ENCODE assay signal across 8 mouse cellular contexts in the genomic region with DNA sequence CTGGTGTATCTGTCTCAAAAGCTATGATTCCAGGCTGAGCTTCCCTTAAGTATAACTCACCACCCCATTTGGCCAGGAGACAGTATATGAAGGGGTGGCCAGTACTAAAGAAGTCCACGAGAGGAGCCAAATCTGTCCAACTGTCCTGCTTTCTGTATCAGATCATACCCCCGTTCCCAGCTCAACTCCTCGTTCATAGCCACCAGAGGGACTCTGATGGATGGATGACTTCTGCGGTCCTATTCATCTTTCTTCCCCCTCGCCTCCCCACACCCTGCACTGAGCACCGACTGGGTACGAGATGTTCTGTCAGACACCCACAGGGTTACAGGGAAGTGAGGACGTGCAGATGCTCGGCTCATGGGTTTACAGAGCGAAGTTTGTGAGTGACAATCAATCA.
A peak's percentile ranks its signal among the peaks of the same experiment; 100 is the strongest.
DNase-seq lines count a peak whose midpoint lies in the region; ATAC-seq lines count a peak whose summit lies in the region.

No protein-coding gene starts in this region.

- H3K27me3 ChIP-seq in liver, embryonic 11.5 days (replicated peaks; ENCODE audit: control insufficient read depth, insufficient read depth, low read length) = no peaks in the 10 kb centered on the region
- no peaks in the 10 kb centered on the region for H3K27me3 ChIP-seq in heart, embryonic 12.5 days (replicated peaks)
- H3K27me3 ChIP-seq in limb, embryonic 12.5 days = no peaks in the 10 kb centered on the region
- H3K27me3 ChIP-seq in neural tube, embryonic 13.5 days = no peaks in the 10 kb centered on the region

- no peak overlapping the region for H3K9ac ChIP-seq in liver, embryonic 11.5 days (ENCODE audit: low read depth, low read length)
- H3K9ac ChIP-seq in heart, embryonic 12.5 days = no peak overlapping the region
- no peak overlapping the region for H3K9ac ChIP-seq in limb, embryonic 12.5 days (replicated peaks)
- no peak overlapping the region for H3K9ac ChIP-seq in neural tube, embryonic 13.5 days

- H3K27ac ChIP-seq in liver, embryonic 11.5 days (ENCODE audit: low read depth, low read length) = peak overlapping the region; percentile 14; the same call in 1 of the 2 replicates
- H3K27ac ChIP-seq in heart, embryonic 12.5 days (ENCODE audit: poor library complexity, severe bottlenecking) = no peak overlapping the region
- H3K27ac ChIP-seq in limb, embryonic 12.5 days = no peak overlapping the region
- 0 out of 2 replicates have a peak overlapping the region, but pooled peaks have one; percentile 38 for H3K27ac ChIP-seq in neural tube, embryonic 13.5 days (replicated peaks)

- peaks cover 21% of the 10 kb centered on the region for H3K4me1 ChIP-seq in liver, embryonic 11.5 days (replicated peaks; ENCODE audit: control insufficient read depth, insufficient read depth, low read length)
- H3K4me1 ChIP-seq in heart, embryonic 12.5 days (replicated peaks) = peaks cover 29% of the 10 kb centered on the region
- peaks cover 43% of the 10 kb centered on the region for H3K4me1 ChIP-seq in limb, embryonic 12.5 days (replicated peaks)
- peaks cover 47% of the 10 kb centered on the region for H3K4me1 ChIP-seq in neural tube, embryonic 13.5 days (replicated peaks)

- DNase-seq in liver, embryonic 11.5 days (ENCODE audit: low spot score) = no peak
- DNase-seq in liver (no peak), MN1 (ENCODE audit: low spot score) (no peak)
- no peak for DNase-seq in frontal cortex, postnatal 14 days (ENCODE audit: low spot score in 2 of 2)
- no peak for DNase-seq in kidney, postnatal 14 days

- 46% methylated on average over 10 of the region's 10 CpGs for WGBS in liver, embryonic 11.5 days
- 32% methylated on average over 10 of the region's 10 CpGs for WGBS in heart, embryonic 12.5 days
- 50% methylated on average over 10 of the region's 10 CpGs for WGBS in limb, embryonic 12.5 days
- 56% methylated on average over 10 of the region's 10 CpGs for WGBS in neural tube, embryonic 13.5 days

- H3K9me3 ChIP-seq in liver, embryonic 11.5 days (ENCODE audit: control insufficient read depth, low read length) = no peaks in the 10 kb centered on the region
- no peaks in the 10 kb centered on the region for H3K9me3 ChIP-seq in heart, embryonic 12.5 days (replicated peaks)
- H3K9me3 ChIP-seq in limb, embryonic 12.5 days = no peaks in the 10 kb centered on the region
- H3K9me3 ChIP-seq in neural tube, embryonic 13.5 days = no peaks in the 10 kb centered on the region

- H3K36me3 ChIP-seq in liver, embryonic 11.5 days (ENCODE audit: control insufficient read depth, insufficient read depth, low read length) = no peaks in the 10 kb centered on the region
- no peaks in the 10 kb centered on the region for H3K36me3 ChIP-seq in heart, embryonic 12.5 days
- no peaks in the 10 kb centered on the region for H3K36me3 ChIP-seq in limb, embryonic 12.5 days
- H3K36me3 ChIP-seq in neural tube, embryonic 13.5 days = no peaks in the 10 kb centered on the region

- peak overlapping the region; percentile 52 for H3K4me2 ChIP-seq in liver, embryonic 11.5 days
- peak overlapping the region; percentile 58 for H3K4me2 ChIP-seq in heart, embryonic 12.5 days
- H3K4me2 ChIP-seq in limb, embryonic 12.5 days = peak overlapping the region; percentile 39
- H3K4me2 ChIP-seq in neural tube, embryonic 13.5 days = peak overlapping the region; percentile 31

- H3K4me3 ChIP-seq in liver, embryonic 11.5 days (ENCODE audit: low read depth, low read length) = peak overlapping the region; percentile 25
- peak overlapping the region; percentile 29 for H3K4me3 ChIP-seq in heart, embryonic 12.5 days
- peak overlapping the region; percentile 9; the same call in 1 of the 2 replicates for H3K4me3 ChIP-seq in limb, embryonic 12.5 days (replicated peaks)
- no peak overlapping the region for H3K4me3 ChIP-seq in neural tube, embryonic 13.5 days

- ATAC-seq in liver, embryonic 11.5 days (replicated peaks; ENCODE audit: low FRiP score) = no peak
- ATAC-seq in heart, embryonic 12.5 days (ENCODE audit: insufficient number of reproducible peaks, low FRiP score) = peak; percentile 54
- ATAC-seq in limb, embryonic 12.5 days (ENCODE audit: insufficient number of reproducible peaks, insufficient read depth, low FRiP score, low TSS enrichment, low read depth) = no peak
- no peak for ATAC-seq in neural tube, embryonic 13.5 days (ENCODE audit: low read depth)

Comparison
In these comparisons a context has a peak if more than half of its experiments do, and no peak if none do; other contexts are left out.
1. H3K27ac ChIP-seq: peak in liver, embryonic 11.5 days (single experiment) and neural tube, embryonic 13.5 days (single experiment); none in heart, embryonic 12.5 days (single experiment) and limb, embryonic 12.5 days (single experiment).
2. Peak in every context shown above with its lines, with median percentiles within 50 percentile points of each other: H3K4me2 ChIP-seq.